Mouse (Mus musculus) gastrocnemius, adult 8-10 months (tissue): ENCODE measurements around the gene Tet1. TPM values are rescaled to one million over a fixed set of nuclear protein-coding genes. Genes with fewer than 3 reads are reported as not detected.

ENCODE experiments used
- DNase-seq, 2 experiments: peaks; one replicate each; pipeline ENCODE4 v3.0.0; 2022; ENCODE audit warnings: low spot score in 2 of 2
- total RNA-seq, 4 experiments: library from RNA; stranded (reverse); gene quantifications; 2 replicates each; pipeline ENCODE4 v1.2.4; 2022

Gene Tet1
- total RNA-seq, 4 experiments from 2014 or later: 1.6 to 3.1 (median 1.7) TPM

DNA sequence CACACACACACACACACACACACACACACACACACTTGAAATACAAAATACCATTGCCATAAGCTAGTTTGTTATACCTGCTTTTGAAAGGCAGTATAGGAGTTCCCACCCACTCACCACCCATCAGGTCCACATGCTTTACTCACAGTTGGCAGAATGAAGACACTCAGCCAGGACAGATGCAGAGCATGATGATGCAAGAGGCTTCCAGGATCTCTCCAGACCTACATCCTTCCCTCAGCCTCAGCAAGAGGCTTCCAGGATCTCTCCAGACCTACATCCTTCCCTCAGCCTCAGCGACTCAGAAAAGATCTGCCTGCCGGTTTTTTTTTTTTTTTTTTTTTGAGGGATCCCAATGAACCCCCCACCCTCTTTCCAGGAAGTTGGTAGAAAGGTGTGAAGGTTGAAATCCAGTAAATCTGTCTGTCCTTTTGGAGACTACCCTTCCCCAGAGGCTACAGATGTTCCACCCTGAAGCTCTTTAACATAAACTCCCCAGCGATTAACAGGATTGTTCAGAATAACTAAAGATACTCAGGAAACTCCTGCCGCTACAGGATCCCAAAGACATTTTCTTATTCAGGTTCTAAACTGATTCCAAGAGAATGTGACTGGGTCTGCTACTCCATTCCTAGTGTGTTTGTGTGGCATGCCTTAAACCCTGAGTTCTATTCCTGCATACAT, 16.1 kb downstream of the Tet1 start:
- no peak for DNase-seq

DNA sequence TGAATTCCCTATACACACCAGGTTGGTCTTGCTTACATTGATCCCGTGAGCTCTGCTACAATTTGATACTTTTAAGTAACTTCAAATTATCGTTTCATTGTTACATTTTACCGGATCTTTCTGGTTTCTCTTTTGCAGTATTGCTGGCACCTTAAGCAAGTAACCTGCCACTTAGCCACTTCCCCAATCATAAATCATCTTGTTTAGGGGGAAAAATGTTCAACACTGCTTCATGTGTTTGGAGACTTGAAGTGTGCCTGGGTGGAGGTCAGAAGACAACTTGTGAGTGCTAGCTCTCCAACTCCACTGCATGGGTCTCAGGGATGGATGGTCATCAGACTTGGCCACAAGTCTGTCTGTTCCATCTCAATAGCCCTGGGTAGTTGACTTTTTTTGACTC, 17.8 kb downstream of the Tet1 start:
- no peak for DNase-seq

DNA sequence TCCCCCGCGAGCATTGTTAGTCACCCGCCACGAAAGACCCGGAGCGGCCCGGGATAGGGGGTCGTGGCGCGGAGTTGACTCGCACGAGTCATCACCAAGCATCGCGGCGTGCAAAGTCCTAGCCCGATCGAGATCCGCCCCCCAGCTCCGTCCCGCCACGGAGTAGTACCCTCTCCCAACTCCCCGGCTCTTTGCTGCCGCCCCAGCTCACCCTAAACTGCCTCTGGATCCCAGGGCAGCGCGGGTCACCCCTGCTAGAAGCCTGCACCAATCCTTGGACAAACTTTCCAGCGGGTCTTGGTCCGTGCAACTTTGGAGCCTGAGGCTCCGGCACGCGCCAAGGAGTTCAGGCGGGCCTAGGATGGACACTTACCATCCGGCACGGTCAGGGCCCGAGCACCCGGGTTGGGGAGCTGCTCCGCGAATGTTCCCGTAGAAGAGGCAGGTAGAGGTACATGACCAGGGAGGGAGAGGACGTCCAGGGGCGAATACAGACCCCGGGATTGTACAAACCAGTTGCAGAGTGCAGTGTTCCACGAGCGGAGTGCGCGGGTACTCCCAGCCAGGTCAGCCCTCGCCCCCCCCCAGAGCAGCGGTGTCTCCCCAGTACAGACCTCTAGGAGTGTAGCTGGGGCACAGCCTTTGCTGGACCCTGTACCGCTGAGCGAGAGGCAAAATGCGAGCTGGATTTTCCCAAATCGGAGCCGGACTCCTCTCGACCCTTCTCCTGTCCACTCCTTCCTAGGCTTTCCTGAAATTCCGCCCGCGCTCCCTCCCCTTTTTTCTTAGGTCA, 21.8 kb downstream of the Tet1 start:
- peak in 1 of 2 experiments; percentile 24 for DNase-seq

DNA sequence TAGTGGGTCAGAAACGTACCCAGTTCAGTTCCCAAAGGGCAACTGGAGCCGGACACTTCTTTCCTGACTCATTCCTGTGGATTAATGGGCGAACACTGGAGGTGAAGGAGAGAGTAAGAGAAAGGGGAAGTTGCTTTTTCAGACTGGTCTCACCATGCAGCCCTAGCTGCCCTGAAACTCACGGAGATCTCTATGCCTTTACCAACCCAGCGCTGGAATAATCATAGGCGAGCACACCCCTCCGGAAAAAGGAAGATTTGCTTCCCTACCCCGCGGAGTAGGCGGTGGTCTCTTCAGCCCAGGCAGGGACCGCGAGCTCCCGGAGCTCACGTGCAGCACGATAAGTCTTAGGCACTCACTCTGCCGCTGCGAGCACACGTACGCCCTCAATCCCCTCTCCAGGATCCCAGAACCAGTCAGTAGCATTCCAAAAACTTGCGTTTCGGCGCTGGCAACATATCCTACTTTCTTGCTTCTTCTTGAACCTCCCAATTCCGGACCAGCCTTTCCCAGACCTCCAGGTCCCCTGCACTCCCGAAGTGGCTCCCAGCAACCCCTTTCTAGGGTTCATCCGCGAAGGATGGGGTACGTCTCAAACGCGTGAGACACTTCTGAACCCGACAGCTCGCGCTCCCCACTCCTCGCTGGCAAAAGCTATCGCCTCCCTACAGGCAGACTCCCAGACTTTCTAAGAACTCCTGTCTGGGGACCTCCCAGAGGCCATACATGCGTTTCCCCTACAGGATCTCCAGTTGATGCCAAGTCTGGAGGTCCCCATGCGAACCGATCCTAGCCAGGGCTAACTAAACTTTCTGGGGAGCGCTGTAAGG, 22.6 kb downstream of the Tet1 start:
- no peak for DNase-seq

DNA sequence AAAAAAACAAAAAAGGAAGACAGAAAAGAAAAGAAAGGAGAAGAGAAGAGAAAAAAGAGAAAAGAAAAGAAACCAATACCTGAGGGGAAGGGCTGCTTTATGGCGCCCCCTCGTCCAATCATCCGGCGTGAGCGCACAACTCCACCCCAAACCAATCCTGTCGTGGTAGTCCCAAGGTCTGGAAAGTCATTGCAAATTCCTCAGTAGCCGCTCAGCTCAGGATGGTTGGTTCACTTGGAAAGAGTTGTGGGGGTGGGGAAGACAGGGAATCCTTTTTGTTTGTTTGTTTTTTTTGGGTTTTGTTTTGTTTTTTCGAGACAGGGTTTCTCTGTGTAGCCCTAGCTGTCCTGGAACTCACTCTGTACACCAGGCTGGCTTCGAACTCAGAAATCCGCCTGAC, 23.3 kb downstream of the Tet1 start:
- DNase-seq: no peak

DNA sequence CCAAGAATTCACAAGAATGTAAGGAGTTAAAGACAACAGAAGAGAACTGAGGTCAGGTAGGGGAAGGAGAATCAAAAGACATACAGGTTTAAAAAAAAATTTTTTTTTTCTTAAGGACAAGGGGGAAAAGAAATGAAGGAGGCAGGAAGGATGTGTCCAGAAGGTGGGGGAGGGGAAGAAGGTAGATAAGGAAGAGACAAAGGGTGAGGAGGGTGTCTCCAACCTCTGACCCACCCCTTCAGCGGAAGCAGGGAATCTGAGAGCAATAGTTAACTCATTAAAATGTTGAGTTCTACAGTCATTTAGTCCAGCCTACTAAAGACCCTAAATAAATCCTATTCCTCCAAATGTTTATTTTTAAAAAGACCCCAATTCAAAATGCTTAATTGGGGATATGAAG, 24.3 kb downstream of the Tet1 start:
- no peak for DNase-seq

DNA sequence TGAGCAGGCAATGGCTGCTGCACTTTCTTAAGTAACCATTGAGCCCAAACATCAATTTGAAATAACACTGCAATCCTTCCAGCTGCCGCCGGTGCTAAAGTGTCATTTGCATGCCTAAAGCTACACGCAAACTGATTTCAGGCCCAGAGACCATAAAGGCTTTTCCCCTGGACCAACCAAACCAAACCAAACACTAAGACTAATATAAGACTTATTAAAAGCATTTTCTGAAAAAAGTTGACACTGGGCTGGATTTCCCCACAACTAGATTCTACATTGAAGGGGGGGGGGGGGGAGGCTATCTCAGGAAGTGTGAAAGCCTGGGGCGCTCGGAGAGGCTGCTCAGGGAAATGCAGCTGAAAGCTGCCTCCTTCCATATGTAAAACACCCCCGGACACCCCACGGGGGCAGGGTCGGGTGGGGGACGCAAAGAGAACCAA, 24.8 kb downstream of the Tet1 start:
- DNase-seq: no peak

DNA sequence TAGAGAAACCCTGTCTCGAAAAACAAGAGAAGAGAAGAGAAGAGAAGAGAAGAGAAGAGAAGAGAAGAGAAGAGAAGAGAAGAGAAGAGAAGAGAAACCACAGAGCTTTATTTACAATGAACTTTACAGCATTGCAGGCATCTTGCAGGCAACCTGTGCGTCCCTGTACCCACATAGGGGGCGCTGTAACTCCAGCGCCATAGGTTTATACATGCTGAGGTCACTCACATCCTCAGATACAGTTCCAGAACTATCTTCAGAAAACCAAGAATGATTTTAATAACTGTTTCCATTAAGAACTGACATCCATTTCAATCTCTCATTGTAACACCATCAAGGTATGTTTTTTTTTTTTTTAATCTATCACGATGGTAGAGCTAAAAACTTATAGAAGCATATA, 27.6 kb downstream of the Tet1 start:
- no peak for DNase-seq

DNA sequence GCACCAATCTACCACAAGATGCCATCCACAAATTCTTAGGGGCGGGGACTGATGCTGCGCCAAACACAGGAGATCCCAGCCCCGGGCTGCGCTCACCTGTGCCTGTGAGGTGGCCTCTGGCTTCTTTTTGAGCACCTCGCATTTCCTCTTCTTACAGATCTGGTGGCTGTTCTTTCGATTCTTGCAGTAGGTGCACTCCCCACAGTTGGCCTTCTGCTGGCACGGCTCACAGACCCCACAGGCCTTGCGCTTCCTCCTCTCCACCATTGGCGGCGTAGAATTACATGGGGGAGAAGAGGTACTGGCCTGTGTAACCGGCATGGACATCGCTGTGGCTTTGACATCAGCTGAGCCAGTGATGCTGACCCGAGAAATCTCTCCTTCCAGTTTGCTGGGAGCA, 30.7 kb downstream of the Tet1 start:
- no peak for DNase-seq

DNA sequence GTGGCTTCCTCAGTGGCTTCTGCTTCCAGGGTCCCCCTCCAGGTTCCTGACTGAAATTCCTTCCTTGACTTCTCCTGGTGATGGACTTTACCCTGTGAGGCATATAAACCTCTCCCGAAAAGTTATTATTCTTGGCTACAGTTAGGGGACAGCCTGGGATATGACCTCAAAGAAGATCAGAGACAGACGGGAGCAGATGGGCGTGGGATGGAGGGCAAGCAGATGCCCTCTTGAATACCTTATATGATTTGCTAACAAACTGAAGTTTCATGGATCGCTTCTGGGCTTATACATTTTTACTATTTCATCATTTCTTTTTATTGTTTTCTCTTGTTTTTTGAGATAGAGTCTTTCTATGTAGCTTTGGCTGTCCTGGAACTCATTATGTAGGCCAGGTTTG, 33.2 kb downstream of the Tet1 start:
- DNase-seq: no peak

DNA sequence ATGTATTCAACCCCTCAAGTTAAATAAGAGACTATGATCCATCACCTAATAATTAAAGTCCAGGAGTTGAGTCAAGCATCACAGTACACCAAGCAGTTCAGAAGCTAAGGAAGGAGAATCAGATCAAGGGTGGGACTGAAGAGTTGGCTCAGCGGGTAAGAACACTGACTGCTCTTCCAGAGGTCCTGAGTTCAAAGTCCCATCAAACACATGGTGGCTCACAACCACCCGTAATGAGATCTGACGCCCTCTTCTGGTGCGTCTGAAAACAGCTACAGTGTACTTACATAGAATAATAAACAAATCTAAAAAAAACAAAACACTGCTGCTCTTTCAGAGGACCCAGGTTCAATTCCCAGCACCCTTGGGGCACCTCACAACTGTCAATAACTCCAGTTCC, 34.0 kb downstream of the Tet1 start:
- no peak for DNase-seq

DNA sequence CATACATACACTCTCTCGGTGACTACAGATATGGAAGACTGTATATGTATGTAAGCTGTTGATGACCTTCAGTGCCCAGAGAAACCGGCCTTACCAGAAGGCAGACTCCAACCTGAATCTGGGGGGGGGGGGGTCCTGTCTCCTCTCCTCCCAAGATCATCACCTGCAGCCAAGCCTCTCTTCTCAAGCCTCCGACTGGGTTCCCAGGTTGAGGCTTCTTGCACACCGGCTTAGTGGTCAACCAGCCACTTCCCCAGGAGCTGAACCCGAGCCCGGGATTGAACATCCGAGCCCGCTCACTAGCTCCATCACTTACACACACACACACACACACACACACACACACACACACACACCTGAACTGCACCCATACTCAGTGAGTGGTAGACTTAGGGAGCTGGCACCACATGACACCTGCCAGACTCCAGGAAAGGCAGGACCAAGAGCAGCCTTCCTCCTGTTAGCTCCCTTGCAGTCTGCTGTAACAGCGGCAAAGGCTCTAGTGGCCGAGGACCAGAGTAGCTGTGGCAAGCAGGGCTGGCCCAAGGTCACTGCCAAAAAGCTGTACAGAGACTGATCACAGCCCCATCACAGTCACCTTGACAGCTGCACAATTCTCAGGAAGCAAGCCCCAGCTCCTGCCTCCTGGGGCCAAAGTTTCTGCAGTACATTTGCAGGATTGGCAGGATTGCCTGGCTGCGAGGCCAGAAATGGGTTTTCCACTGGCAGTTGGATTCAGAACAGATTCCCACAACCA, 42.6 kb downstream of the Tet1 start:
- DNase-seq: peak in 1 of 2 experiments; percentile 29

DNA sequence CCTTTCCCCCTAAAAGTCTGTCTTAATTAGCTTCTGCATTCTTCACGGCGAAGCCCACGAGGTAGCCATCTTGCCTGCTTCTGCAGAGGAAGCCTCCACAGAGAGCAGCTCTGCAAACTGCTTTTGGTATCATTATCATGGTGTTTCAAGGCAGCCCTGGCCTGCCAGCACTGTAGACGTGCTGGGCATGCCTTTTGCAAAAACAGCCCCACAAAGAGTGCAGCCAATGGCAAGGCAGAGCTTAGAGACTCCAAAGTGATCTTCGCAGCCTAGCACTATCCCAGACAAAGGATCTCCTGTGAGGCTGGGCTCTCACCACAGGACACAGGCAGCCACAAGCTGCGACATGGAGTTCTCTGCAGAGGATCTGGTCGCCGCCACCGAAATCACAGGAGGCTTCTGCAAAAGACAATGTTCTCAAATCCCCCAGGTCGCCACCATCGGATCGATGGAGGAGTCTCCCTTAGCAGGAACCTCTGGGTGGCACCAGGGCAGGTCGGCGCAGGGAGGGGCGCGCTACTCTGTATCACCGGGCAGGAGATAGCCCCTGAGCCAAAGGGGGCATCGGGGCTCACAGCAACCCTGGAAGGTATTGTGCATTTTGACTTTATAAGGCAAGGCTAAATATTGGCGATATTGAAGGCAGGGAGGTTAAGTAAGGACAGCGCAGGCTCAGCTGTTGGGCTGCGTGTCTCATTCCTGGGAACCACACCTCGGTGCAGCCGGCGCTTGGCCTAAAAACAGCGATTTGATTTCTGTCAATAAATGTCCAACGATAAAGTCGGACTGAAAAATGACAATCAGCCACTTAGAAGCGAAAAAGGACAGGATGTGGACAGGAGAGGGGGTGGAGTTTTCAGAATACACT, 43.4 kb downstream of the Tet1 start:
- DNase-seq: peak; percentile 30 to 45

DNA sequence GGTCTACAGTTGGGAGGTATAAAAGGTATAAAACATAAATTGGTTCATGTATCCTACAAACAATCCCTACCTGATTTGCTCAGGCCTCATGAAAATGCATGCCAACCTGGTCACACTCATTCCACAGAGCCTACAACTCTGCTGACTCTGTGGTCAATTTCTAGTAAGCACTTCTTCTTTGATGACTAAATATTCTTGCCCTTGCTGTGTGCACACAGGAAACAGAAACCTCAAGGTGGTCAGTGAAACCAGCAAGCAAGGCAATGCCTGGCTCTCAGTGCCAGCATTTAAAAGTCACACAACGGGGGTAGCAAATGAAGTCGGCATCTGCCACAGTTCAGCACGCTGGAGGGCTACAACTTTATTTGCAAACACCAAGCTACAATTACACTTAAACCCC, 45.2 kb downstream of the Tet1 start:
- DNase-seq: no peak

DNA sequence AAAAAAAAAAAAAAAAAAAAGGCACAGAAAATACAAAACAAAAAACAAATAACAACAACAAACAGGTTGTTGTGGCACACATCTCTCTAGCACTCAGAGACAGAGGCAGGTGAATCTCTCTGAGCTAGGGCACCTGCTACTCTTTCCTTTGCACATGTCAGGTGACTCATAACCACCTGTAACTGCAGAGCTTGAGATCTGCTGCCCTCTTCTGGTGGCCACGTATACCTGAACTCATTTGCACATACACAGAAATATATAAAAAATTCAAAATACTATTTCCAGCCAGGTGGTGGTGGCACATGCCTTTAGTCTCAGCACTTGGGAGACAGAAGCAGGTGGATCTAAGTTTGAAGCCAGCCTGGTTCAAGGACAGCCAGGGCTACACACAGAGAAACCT, 46.4 kb downstream of the Tet1 start:
- DNase-seq: no peak

DNA sequence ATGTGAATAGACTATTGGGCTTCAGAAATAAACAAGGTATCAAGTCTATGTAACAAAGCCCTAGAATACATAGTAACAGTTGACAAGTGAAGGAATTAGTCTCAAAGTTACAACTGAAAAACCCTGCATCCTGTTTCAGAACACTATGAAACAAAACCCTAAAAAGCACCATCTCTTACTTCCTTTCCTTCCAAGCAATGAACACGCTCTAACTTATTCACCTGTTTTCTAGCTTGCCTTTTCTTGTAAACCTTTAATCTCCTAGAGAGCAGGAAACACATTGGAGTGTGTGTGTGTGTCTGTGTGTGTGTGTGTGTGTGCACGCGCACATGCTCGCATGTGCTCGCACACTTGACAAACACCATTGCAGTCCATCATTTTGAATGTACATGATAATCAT, 49.8 kb downstream of the Tet1 start:
- DNase-seq: no peak

DNA sequence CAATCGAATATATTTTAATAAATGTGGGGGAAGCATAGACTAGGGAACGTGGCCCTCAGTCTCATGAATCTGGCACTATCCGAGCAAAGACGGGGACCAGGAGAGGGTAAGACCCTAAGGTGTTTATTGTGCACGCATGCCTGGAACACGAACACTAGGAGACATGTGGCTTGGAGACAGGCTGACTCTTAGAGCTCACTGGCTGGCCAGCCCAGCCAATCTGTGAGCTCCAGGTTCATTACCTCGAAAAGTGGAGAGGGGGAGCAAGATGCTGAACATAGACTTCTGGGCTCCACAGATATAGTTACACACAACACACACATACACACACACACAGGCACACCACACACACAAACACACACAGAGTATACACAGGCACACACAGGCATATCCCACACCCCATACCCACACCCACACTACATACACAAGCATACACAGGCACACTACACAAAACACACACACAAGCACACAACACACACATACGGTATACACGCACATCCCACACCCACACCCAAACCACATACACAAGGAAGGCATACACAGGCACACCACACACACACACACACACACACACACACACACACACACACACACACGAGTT, 52.0 kb downstream of the Tet1 start:
- DNase-seq: no peak

DNA sequence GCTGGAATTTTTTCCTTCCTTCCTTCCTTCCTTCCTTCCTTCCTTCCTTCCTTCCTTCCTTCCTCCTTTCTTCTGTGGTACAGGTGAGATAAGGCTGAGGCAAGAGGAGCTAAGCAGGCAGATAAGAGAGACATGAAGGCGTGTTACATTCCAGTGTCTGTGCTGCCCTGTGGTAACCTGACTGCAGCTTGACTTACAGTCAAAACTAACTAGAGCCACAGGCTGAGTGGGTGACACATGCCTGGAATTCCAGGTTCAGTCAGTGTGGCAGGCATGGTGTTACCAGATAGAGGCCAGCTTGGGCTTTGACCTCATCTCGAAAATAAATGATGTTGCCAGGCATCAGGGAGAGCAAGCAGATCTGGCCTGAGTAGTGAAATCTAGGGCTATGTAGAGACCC, 53.8 kb downstream of the Tet1 start:
- no peak for DNase-seq

DNA sequence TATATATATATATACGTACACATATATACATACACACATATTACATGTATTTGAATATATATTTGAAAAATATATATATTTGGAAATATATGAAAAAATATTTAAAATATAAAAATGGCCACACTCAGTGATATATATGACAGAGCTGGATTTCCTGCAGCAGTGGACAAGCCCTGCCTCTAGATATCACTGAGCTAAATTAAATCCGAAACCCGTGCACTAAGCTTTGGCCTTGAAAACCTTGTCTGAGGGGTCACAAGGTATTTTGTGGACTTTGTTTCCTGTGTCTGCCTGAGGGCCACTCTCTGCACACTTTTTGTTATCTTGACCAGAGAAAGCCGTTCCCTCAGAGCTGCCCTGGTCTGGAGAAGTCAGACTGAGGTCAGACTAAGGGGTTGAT, 54.2 kb downstream of the Tet1 start:
- DNase-seq: no peak

DNA sequence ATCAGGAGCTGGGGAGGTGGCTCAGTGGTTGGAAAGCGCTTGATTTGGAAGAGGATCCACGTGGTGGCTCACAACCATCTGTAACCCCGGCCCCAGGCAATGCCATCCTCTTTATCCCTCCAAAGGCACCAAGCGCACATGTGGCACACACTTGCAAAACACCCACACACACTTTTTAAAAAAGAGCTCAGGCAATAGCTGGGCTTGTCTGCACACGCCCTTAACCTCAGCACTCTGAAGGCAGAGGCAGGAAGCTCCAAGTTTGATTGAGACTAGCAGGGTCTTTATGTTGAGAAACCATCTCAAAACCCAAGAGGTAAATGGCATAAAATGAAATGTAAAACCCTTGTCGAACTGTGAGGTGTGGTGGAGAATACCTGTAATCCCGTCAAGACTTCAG, 57.2 kb downstream of the Tet1 start:
- no peak for DNase-seq
